Mouse (Mus musculus) layer of hippocampus, adult 9-10 months (tissue): ENCODE measurements at regions not wholly inside any gene's neighbourhood (a gene's known extent, or its start where the extent isn't known, plus 50 kb on each side); places are given as distances from the start of the nearest gene placed in this dataset.

Experiments used
- DNase-seq: peaks from one replicate; pipeline ENCODE4 v3.0.0; 2022; ENCODE audit warnings: low spot score

- DNase-seq = no peak
These were observed 134.0 kb upstream of the Pum3 start for GRCm38 (mm10) chr19:27563592-27563991.

- no peak for DNase-seq
These were observed 128.6 kb upstream of the Pum3 start for GRCm38 (mm10) chr19:27558199-27558598.

DNA sequence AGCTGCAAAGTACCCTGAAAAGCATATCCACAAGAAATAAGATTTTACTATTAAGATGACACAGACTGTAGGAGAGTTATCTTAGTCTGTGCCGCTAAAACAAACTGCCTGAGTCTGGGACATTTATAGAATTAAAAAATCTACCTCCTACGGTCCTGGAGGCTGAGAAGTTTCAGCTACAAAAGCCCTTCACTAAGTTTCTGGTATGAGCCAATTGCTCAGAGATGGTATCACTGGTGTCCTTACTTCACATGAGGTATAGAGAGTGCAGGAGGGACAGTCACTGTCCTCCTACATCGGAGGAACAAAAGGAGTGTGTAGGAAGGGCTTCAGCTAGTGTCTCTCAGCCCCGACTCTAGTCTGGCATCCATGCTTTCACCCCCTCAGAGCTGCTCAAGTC is 127.1 kb upstream of the Pum3 start:
- DNase-seq = no peak

DNA sequence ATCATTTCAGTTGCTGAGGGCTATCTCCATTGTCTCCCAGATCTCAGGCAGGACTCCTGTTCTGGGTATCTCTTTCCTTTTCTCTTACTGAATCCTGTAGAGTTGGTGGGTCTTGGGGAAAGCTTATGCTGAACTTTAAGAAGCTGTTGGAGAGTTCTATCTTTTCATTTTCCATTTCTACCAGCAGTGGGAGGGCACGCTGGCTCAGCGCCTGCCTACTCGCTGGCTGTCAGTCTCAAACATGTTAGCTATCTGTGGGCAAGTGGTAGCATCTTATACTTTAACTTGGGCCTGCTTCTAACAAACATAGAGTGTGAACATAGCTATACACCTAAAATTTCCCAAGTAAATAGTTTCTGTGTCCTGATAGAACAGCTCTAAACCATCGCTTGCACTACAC is 125.2 kb upstream of the Pum3 start:
- DNase-seq = no peak

DNA sequence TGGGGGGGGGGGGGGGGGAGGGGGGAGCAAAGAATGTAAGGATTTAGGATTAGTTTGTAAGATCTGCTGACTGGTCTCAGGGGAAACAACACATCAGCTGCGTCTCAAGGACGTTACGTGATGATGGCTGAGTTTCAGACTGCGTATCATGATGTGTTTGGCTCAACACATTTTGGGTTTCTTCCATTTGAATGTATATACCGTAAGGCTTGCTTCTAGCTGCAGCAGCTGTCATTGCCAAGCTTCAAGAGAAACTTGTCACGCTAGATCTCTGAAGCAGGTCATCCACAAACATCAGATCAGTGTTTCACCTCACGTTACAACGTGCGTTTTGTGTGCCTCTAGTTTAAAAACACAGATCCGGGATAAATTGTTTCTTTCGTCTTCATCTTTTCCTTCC is 123.6 kb upstream of the Pum3 start:
- DNase-seq = no peak

- no peak for DNase-seq
These were observed 108.1 kb upstream of the Pum3 start for GRCm38 (mm10) chr19:27537746-27538145.

- DNase-seq = no peak
These were observed 107.4 kb upstream of the Pum3 start for GRCm38 (mm10) chr19:27537066-27537465.

DNA sequence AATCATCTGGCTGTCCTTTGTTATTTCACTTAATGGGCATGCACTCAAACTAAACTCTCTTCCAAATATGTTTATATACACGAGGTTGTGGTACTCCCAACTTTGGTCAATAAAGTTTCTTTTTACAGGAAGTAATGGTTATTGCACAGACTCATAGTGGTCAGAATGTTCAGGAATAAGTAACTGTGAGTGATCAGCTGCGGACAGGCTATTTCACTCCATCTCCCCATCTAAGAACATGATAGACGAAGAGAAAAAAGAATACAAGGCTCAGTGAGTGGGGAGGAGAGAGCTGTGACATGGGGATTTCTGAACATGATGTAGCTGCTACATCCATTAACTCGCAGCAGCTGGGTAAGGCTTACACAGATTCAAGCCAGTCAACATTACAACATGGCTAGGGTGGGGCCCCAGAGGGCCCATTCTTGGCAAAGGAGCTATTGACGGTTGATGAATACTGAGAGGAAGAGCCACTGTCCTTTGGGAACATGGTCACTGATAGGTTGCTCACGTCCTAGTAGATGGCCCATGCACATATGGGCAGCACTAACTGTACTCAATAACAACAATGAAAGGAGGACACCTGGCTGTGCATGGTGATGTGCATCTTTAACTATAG is 98.4 kb upstream of the Pum3 start:
- DNase-seq = no peak

DNA sequence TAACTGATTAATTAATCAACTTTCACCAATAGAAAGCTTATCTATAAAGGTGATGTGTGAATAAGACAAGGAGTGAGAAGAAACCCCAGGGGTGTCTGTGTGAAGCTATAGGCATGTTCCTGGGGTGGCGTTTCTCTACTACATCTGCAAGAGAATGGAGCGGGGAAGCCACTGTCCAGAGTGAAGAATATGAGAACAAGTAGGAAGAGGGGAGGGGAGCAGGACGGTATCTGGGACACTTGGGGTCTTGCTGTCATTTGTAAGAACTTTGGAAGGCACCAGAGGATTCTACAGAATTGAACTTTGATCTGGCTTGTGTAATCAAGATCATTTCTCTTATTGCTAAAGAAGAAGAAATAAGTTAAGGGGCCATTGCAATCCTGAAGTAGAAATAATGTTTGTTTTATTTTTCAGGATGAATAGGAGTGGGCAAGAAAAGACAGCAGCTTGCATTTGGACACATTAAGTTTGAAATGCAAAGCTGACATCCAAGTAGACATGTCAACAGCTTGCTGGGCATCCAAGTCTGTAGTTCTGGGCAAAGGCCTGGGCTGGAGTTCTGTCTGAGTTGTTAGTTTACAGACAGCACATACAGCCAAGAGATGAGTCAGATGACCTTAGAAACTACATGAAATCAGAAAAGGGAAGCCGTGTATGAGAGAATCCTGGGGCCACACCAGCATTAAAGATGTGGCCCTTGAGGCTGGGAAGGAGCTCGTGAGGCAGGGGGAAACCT is 89.9 kb upstream of the Pum3 start:
- DNase-seq = no peak

DNA sequence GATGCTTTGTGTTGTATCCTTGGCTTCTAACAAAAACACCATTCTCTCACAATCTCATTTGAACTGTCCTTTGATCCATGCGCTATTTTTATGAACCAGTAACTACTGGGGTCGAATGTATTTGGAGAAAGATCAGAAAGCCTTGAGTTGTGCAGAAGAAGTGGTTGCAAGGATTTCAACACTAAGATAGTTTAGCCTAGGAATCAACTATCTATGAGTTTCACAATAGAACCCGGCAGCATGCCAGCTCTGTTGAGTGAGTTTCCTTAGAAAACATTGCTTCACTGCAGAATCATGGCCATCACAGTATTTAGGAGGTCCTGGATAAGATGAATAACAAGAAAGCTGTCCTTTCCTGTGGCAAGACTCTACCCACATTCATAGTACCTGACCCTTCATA is 84.6 kb upstream of the Pum3 start:
- DNase-seq = no peak

- DNase-seq = no peak
These were observed 83.9 kb upstream of the Pum3 start for GRCm38 (mm10) chr19:27513535-27513934.

GRCm38 (mm10) chr19:27511340-27511739 is 81.7 kb upstream of the Pum3 start:
- no peak for DNase-seq

DNA sequence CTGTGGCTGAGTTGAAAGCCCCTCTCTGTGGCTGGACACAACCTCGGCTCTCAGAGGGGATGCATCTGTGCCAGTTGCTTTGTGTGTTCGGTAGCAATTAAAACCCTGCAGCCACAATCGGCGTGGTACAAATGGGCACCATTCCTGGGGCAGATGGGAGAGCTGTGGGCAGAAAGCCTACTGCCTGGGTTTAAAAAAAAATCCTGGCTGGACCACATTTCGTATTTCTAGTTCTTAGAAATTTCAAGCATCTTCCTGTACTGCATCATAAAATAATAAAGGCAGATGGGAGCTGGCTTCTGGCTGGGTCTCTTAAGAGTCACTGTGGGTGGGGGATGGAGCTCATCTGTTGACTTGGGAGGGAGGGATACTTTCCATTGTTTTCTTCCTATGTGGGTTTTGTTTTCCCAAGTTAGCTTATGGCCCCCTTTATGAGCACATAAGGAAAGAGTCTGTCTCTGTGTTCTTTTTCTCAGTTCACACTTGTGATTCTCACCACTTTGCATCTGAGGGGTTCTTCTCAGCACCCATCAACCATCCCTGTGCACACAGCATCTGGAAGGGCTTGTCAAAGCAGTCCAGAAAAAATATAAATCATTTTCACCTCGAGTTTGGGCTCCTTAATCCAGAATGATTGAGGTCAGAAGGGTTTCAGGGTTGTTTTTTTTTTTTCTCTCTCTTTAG is 80.5 kb upstream of the Pum3 start:
- DNase-seq = peak; percentile 24

- no peak for DNase-seq
These were observed 68.7 kb upstream of the Pum3 start for GRCm38 (mm10) chr19:27498278-27498677.

GRCm38 (mm10) chr19:27492468-27492867 is 62.8 kb upstream of the Pum3 start:
- peak; percentile 27 for DNase-seq

DNA sequence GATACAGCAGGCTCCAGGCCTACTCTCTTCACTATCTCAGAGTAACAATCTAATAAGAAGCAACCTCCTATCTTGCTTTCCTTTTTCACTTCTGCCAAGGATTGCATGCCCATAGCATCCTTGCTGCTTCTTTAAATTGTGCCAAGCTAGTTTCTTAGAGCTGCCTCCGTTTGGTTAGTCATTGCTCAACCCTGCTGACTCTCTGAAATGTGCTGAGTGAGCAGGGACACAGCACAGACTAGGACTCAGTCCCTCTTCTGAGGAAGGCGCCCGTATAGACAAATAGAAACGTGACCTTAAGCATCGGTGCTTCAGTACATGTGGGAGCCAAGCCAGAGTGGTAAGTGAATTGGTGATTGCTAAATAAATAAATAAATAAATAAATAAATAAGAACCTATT is 62.2 kb upstream of the Pum3 start:
- no peak for DNase-seq

DNA sequence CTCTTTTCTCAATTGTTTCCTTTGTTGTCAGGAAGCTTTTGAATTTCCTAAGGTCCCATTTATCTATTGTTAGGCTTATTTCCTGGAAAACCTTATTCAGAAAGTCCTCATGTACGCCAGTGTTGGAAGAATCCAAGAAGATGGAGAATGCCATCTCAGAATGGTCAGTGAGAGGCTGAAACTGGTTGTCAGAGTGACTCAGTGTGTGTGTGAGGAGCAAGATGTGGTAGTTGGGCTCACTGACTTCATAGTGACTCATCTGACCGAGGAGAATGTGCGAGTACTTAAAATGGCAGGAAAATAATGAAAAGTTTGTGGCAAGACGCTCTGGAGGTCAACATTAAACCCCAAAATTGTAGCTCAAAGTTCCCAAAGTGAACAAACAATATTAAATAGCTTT is 59.4 kb upstream of the Pum3 start:
- DNase-seq = no peak
